Mouse (Mus musculus): ENCODE results near the gene Slc15a4.

- TF ChIP-seq CTCF (IDR thresholded peaks at IDR 0.05; ENCODE audit: insufficient read depth, low read length) (no peak), POLR2A (IDR thresholded peaks at IDR 0.05; ENCODE audit: borderline replicate concordance, extremely low read depth, low read depth, low read length) (no peak)
These were observed 12.3 kb downstream of the Slc15a4 start for GRCm38 (mm10) chr5:127620371-127620770.
